Mouse (Mus musculus) left cerebral cortex, adult 11 months (tissue): ENCODE measurements at regions not wholly inside any gene's neighbourhood (a gene's known extent, or its start where the extent isn't known, plus 50 kb on each side); places are given as distances from the start of the nearest gene placed in this dataset.

Experiments
- DNase-seq: peaks from one replicate; pipeline ENCODE4 v3.0.0; 2022; ENCODE audit warnings: low spot score

DNA sequence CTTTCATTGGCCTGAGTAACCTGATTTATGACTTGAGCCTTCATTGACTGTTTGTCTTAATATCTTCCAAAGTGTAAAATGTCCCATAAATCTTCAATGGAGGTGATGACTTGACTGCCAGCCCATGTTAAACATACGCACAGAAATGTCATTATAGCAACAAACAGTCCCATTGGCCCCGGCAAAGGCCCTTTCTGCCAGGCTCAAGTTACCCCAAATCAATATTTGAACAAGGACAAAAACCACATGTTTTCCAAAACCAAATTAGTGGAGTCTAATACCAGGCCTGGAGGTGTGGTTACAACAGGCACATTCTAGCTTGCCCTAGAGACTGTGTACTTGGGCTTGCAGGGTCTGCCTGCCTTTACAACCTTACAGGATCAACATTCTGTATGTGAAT lies 68.2 kb upstream of the Fggy start:
- no peak for DNase-seq

GRCm38 (mm10) chr4:95500265-95500664 lies 57.0 kb upstream of the Fggy start:
- no peak for DNase-seq

DNA sequence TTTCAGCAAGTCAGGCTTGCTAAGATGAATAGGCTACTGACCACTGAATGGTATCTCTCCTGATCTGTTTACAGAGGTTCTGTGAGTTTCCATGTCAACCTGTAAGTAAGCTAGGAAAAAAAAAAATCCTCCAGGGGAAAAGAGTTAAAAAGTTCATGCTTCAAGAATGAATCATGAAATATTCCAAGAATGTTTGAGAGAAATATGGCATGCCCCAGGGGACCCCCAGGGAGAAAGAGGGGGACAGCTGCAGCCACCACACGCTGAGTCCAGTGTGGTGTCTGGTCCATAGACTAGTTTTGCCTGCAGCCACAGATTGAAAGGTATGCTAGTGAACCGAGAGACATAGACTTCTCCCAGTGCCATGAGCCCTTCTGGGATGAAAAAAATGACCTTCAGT lies 56.1 kb upstream of the Fggy start:
- DNase-seq = no peak

DNA sequence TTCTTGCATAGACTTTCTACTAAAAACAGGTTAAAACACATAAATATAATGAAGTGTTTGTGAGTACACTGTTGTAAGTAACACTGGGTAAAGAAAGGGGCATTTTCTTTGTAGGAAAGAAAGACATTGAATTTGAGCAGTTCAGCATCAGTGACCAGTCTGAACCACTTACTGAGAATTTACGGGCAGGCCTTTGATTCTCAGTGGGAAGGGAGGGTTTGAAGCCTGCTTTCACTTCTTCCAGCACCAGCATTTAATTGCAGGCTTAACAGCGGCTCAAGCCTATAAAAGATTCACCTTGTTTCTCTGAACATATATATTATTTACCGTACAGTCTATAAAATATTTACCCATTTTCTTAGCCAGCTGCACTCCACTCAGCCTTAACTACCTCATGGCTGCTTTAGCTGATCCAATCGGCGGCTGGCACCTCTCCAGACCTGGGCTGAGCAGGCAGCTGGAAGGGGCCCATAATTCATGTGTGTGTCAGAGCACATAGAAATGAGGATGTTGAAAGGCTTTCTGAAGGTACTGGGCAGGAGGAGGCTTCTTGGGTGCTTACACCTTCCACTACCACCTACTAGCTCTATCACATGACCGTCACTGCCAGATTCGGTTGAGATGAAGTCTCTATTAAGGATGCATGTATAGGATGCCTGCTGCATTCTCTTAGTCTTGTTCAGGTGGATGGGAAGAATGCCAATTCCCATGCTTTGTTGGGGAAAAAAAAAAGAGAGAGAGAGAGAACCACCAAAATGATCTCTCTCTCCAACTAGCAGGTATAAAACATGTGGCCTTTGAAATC lies 50.0 kb upstream of the Fggy start:
- DNase-seq = no peak
